Mouse (Mus musculus): ENCODE results near the gene Chn1. TPM values are rescaled to one million over a fixed set of nuclear protein-coding genes. Genes with fewer than 3 reads are reported as not detected.

The Chn1 gene
- polyA plus RNA-seq, 1 experiment from 2014 or later: 7.6 TPM

- no peak overlapping the region for H3K4me3 ChIP-seq (ENCODE audit: low read depth, low read length)
- 73% methylated on average over 4 of the region's 4 CpGs for WGBS
- DNase-seq (ENCODE audit: low spot score): no peak
Observed at GRCm38 (mm10) chr2:73768669-73769068, 6.5 kb downstream of the Chn1 start.

GRCm38 (mm10) chr2:73763541-73763940, 11.6 kb downstream of the Chn1 start:
- ATAC-seq (replicated peaks; ENCODE audit: low FRiP score): no peak

More at GRCm38 (mm10) chr2:73768669-73769068, 6.5 kb downstream of the Chn1 start:
- Histone ChIP-seq H3K27me3 (replicated peaks; ENCODE audit: control insufficient read depth, insufficient read depth, low read length) (no peaks in the 10 kb centered on the region), H3K9me3 (ENCODE audit: control insufficient read depth, low read length) (no peaks in the 10 kb centered on the region), H3K4me1 (replicated peaks; ENCODE audit: control insufficient read depth, insufficient read depth, low read length) (no peaks in the 10 kb centered on the region), H3K27ac (ENCODE audit: low read depth, low read length) (no peak overlapping the region), H3K9ac (ENCODE audit: low read depth, low read length) (no peak overlapping the region), H3K4me2 (no peak overlapping the region), H3K36me3 (ENCODE audit: control insufficient read depth, insufficient read depth, low read length) (no peaks in the 10 kb centered on the region)
- ATAC-seq (replicated peaks; ENCODE audit: low FRiP score): no peak

GRCm38 (mm10) chr2:73759899-73760298, 15.2 kb downstream of the Chn1 start:
- H3K27me3 ChIP-seq (replicated peaks; ENCODE audit: control insufficient read depth, insufficient read depth, low read length): no peaks in the 10 kb centered on the region
- H3K4me1 ChIP-seq (replicated peaks; ENCODE audit: control insufficient read depth, insufficient read depth, low read length): no peaks in the 10 kb centered on the region
- H3K27ac ChIP-seq (ENCODE audit: low read depth, low read length): no peak overlapping the region
- WGBS: 66% methylated on average over 7 of the region's 7 CpGs
- H3K4me3 ChIP-seq (ENCODE audit: low read depth, low read length): no peak overlapping the region
- H3K4me2 ChIP-seq: no peak overlapping the region
- DNase-seq (ENCODE audit: low spot score): no peak
- H3K36me3 ChIP-seq (ENCODE audit: control insufficient read depth, insufficient read depth, low read length): no peaks in the 10 kb centered on the region
- no peaks in the 10 kb centered on the region for H3K9me3 ChIP-seq (ENCODE audit: control insufficient read depth, low read length)
- H3K9ac ChIP-seq (ENCODE audit: low read depth, low read length): no peak overlapping the region
- ATAC-seq (replicated peaks; ENCODE audit: low FRiP score): no peak

More at GRCm38 (mm10) chr2:73763541-73763940, 11.6 kb downstream of the Chn1 start:
- no peak for DNase-seq (ENCODE audit: low spot score)
- no peaks in the 10 kb centered on the region for H3K27me3 ChIP-seq (replicated peaks; ENCODE audit: control insufficient read depth, insufficient read depth, low read length)
- no peak overlapping the region for H3K9ac ChIP-seq (ENCODE audit: low read depth, low read length)
- H3K9me3 ChIP-seq (ENCODE audit: control insufficient read depth, low read length): no peaks in the 10 kb centered on the region
- H3K4me2 ChIP-seq: no peak overlapping the region
- H3K4me1 ChIP-seq (replicated peaks; ENCODE audit: control insufficient read depth, insufficient read depth, low read length): no peaks in the 10 kb centered on the region
- 76% methylated on average over 3 of the region's 3 CpGs for WGBS
- no peaks in the 10 kb centered on the region for H3K36me3 ChIP-seq (ENCODE audit: control insufficient read depth, insufficient read depth, low read length)
- H3K27ac ChIP-seq (ENCODE audit: low read depth, low read length): no peak overlapping the region
- no peak overlapping the region for H3K4me3 ChIP-seq (ENCODE audit: low read depth, low read length)

- no peaks in the 10 kb centered on the region for H3K27me3 ChIP-seq (replicated peaks; ENCODE audit: control insufficient read depth, insufficient read depth, low read length)
- H3K4me1 ChIP-seq (replicated peaks; ENCODE audit: control insufficient read depth, insufficient read depth, low read length): no peaks in the 10 kb centered on the region
- no peak overlapping the region for H3K4me3 ChIP-seq (ENCODE audit: low read depth, low read length)
- 48% methylated on average over 5 of the region's 5 CpGs for WGBS
- H3K9me3 ChIP-seq (ENCODE audit: control insufficient read depth, low read length): no peaks in the 10 kb centered on the region
- no peak overlapping the region for H3K27ac ChIP-seq (ENCODE audit: low read depth, low read length)
- no peak for DNase-seq (ENCODE audit: low spot score)
- no peaks in the 10 kb centered on the region for H3K36me3 ChIP-seq (ENCODE audit: control insufficient read depth, insufficient read depth, low read length)
- H3K9ac ChIP-seq (ENCODE audit: low read depth, low read length): no peak overlapping the region
- peak; percentile 75 for ATAC-seq (replicated peaks; ENCODE audit: low FRiP score)
- no peak overlapping the region for H3K4me2 ChIP-seq
Observed at GRCm38 (mm10) chr2:73759027-73759426, 16.1 kb downstream of the Chn1 start.

GRCm38 (mm10) chr2:73747297-73747696, 27.8 kb downstream of the Chn1 start:
- DNase-seq (ENCODE audit: low spot score) (no peak), ATAC-seq (replicated peaks; ENCODE audit: low FRiP score) (no peak)
- Histone ChIP-seq H3K9me3 (ENCODE audit: control insufficient read depth, low read length) (no peaks in the 10 kb centered on the region), H3K4me2 (no peak overlapping the region), H3K4me1 (replicated peaks; ENCODE audit: control insufficient read depth, insufficient read depth, low read length) (no peaks in the 10 kb centered on the region), H3K27me3 (replicated peaks; ENCODE audit: control insufficient read depth, insufficient read depth, low read length) (no peaks in the 10 kb centered on the region), H3K4me3 (ENCODE audit: low read depth, low read length) (no peak overlapping the region), H3K27ac (ENCODE audit: low read depth, low read length) (no peak overlapping the region), H3K36me3 (ENCODE audit: control insufficient read depth, insufficient read depth, low read length) (no peaks in the 10 kb centered on the region; the same call in 1 of the 2 replicates), H3K9ac (ENCODE audit: low read depth, low read length) (no peak overlapping the region)
- WGBS: 57% methylated on average over 1 of the region's 1 CpGs

- Histone ChIP-seq H3K27ac (ENCODE audit: low read depth, low read length) (no peak overlapping the region), H3K36me3 (ENCODE audit: control insufficient read depth, insufficient read depth, low read length) (no peaks in the 10 kb centered on the region; the same call in 1 of the 2 replicates), H3K4me3 (ENCODE audit: low read depth, low read length) (no peak overlapping the region), H3K9me3 (ENCODE audit: control insufficient read depth, low read length) (no peaks in the 10 kb centered on the region), H3K4me2 (no peak overlapping the region), H3K4me1 (replicated peaks; ENCODE audit: control insufficient read depth, insufficient read depth, low read length) (no peaks in the 10 kb centered on the region), H3K9ac (ENCODE audit: low read depth, low read length) (no peak overlapping the region), H3K27me3 (replicated peaks; ENCODE audit: control insufficient read depth, insufficient read depth, low read length) (no peaks in the 10 kb centered on the region)
- WGBS: 81% methylated on average over 1 of the region's 1 CpGs
- ATAC-seq (replicated peaks; ENCODE audit: low FRiP score) (no peak), DNase-seq (ENCODE audit: low spot score) (no peak)
Observed at GRCm38 (mm10) chr2:73746375-73746770, 28.8 kb downstream of the Chn1 start.

GRCm38 (mm10) chr2:73745647-73746374, 29.3 kb downstream of the Chn1 start:
- 57% methylated on average over 3 of the region's 3 CpGs for WGBS
- ATAC-seq (replicated peaks; ENCODE audit: low FRiP score) (no peak), DNase-seq (ENCODE audit: low spot score) (no peak)
- Histone ChIP-seq H3K36me3 (ENCODE audit: control insufficient read depth, insufficient read depth, low read length) (no peaks in the 10 kb centered on the region; the same call in 1 of the 2 replicates), H3K27me3 (replicated peaks; ENCODE audit: control insufficient read depth, insufficient read depth, low read length) (no peaks in the 10 kb centered on the region), H3K4me2 (no peak overlapping the region), H3K4me3 (ENCODE audit: low read depth, low read length) (no peak overlapping the region), H3K4me1 (replicated peaks; ENCODE audit: control insufficient read depth, insufficient read depth, low read length) (no peaks in the 10 kb centered on the region), H3K9me3 (ENCODE audit: control insufficient read depth, low read length) (no peaks in the 10 kb centered on the region), H3K27ac (ENCODE audit: low read depth, low read length) (no peak overlapping the region), H3K9ac (ENCODE audit: low read depth, low read length) (no peak overlapping the region)

GRCm38 (mm10) chr2:73741286-73741685, 33.9 kb downstream of the Chn1 start:
- Histone ChIP-seq H3K4me3 (ENCODE audit: low read depth, low read length) (no peak overlapping the region), H3K4me2 (no peak overlapping the region), H3K9me3 (ENCODE audit: control insufficient read depth, low read length) (no peaks in the 10 kb centered on the region), H3K27ac (ENCODE audit: low read depth, low read length) (no peak overlapping the region), H3K9ac (ENCODE audit: low read depth, low read length) (no peak overlapping the region), H3K36me3 (ENCODE audit: control insufficient read depth, insufficient read depth, low read length) (no peaks in the 10 kb centered on the region), H3K4me1 (replicated peaks; ENCODE audit: control insufficient read depth, insufficient read depth, low read length) (no peaks in the 10 kb centered on the region), H3K27me3 (replicated peaks; ENCODE audit: control insufficient read depth, insufficient read depth, low read length) (no peaks in the 10 kb centered on the region)
- no peak for ATAC-seq (replicated peaks; ENCODE audit: low FRiP score)
- 87% methylated on average over 3 of the region's 3 CpGs for WGBS
- DNase-seq (ENCODE audit: low spot score): no peak

- Histone ChIP-seq H3K9me3 (ENCODE audit: control insufficient read depth, low read length) (no peaks in the 10 kb centered on the region), H3K36me3 (ENCODE audit: control insufficient read depth, insufficient read depth, low read length) (no peaks in the 10 kb centered on the region), H3K4me1 (replicated peaks; ENCODE audit: control insufficient read depth, insufficient read depth, low read length) (no peaks in the 10 kb centered on the region; the same call in 1 of the 2 replicates), H3K27me3 (replicated peaks; ENCODE audit: control insufficient read depth, insufficient read depth, low read length) (no peaks in the 10 kb centered on the region), H3K4me3 (ENCODE audit: low read depth, low read length) (no peak overlapping the region), H3K9ac (ENCODE audit: low read depth, low read length) (no peak overlapping the region), H3K4me2 (no peak overlapping the region), H3K27ac (ENCODE audit: low read depth, low read length) (no peak overlapping the region)
- 46% methylated on average over 2 of the region's 2 CpGs for WGBS
- DNase-seq (ENCODE audit: low spot score): no peak
- ATAC-seq (replicated peaks; ENCODE audit: low FRiP score): no peak
Observed at GRCm38 (mm10) chr2:73727868-73728267, 47.3 kb downstream of the Chn1 start.

Measured in liver, embryonic 11.5 days (tissue).